Mouse (Mus musculus) brown adipose tissue, adult 24 weeks (tissue): Measurements from ENCODE around the gene Fam193a. TPM values are rescaled to one million over a fixed set of nuclear protein-coding genes. Genes with fewer than 3 reads are reported as not detected.
A peak's percentile ranks its signal among the peaks of the same experiment; 100 is the strongest.

ENCODE experiments used
- H3K27ac ChIP-seq: fragments of 200-500 bp; replicated peaks from 2 replicates; pipeline ENCODE4 v1.5.1; 2012; ENCODE audit warnings: low read depth, mild to moderate bottlenecking, low read length
- H3K4me1 ChIP-seq: fragments of 200-500 bp; 2 replicates; pipeline ENCODE4 v1.6.1; 2012; ENCODE audit warnings: low read length, mixed read lengths; ENCODE audit not compliant: control insufficient read depth, insufficient read depth, insufficient read length
- H3K4me3 ChIP-seq: fragments of 200-500 bp; 2 replicates; pipeline ENCODE4 v1.5.1; 2012; ENCODE audit warnings: low read depth, mild to moderate bottlenecking, low read length, moderate library complexity; ENCODE audit not compliant: insufficient read depth
- polyA plus RNA-seq: library from polyadenylated mRNA; stranded (reverse); fragments of >200 nt; gene quantifications from 2 replicates; pipeline ENCODE4 v1.2.4, GENCODE M21; 2012; ENCODE audit not compliant: missing spikeins, insufficient read depth, insufficient read length

Fam193a gene
- polyA plus RNA-seq, 1 experiment = 7.2 TPM

GRCm38 (mm10) chr5:34466079-34466478 is 96.3 kb downstream of the Fam193a start:
- H3K27ac ChIP-seq = no peak overlapping the region
- H3K4me3 ChIP-seq = no peak overlapping the region
- no peaks in the 10 kb centered on the region for H3K4me1 ChIP-seq

- H3K4me3 ChIP-seq = no peak overlapping the region
- no peak overlapping the region for H3K27ac ChIP-seq
- H3K4me1 ChIP-seq = no peaks in the 10 kb centered on the region
Measured at GRCm38 (mm10) chr5:34466648-34467047, 96.9 kb downstream of the Fam193a start.

- no peaks in the 10 kb centered on the region for H3K4me1 ChIP-seq
- no peak overlapping the region for H3K4me3 ChIP-seq
- no peak overlapping the region for H3K27ac ChIP-seq
Measured at GRCm38 (mm10) chr5:34468039-34468775, 98.5 kb downstream of the Fam193a start.

- H3K4me1 ChIP-seq = no peaks in the 10 kb centered on the region
- no peak overlapping the region for H3K27ac ChIP-seq
Measured at GRCm38 (mm10) chr5:34480926-34481325, 111.2 kb downstream of the Fam193a start.

GRCm38 (mm10) chr5:34485731-34486130 is 116.0 kb downstream of the Fam193a start:
- H3K27ac ChIP-seq = no peak overlapping the region
- no peak overlapping the region for H3K4me3 ChIP-seq
- H3K4me1 ChIP-seq = no peaks in the 10 kb centered on the region

More at GRCm38 (mm10) chr5:34480926-34481325, 111.2 kb downstream of the Fam193a start:
- no peak overlapping the region for H3K4me3 ChIP-seq

- peak overlapping the region; percentile 74 for H3K27ac ChIP-seq
- H3K4me1 ChIP-seq = no peaks in the 10 kb centered on the region
- H3K4me3 ChIP-seq = no peak overlapping the region
Measured at GRCm38 (mm10) chr5:34487320-34488090, 117.8 kb downstream of the Fam193a start.

- Histone ChIP-seq H3K4me3 (no peak overlapping the region), H3K27ac (no peak overlapping the region), H3K4me1 (no peaks in the 10 kb centered on the region)
Measured at GRCm38 (mm10) chr5:34488741-34489417, 119.1 kb downstream of the Fam193a start.

GRCm38 (mm10) chr5:34489418-34489787 is 119.7 kb downstream of the Fam193a start:
- Histone ChIP-seq H3K27ac (no peak overlapping the region), H3K4me3 (no peak overlapping the region), H3K4me1 (no peaks in the 10 kb centered on the region)

GRCm38 (mm10) chr5:34496745-34497144 is 127.0 kb downstream of the Fam193a start:
- H3K27ac ChIP-seq = no peak overlapping the region
- no peak overlapping the region for H3K4me3 ChIP-seq
- no peaks in the 10 kb centered on the region for H3K4me1 ChIP-seq

- no peak overlapping the region for H3K4me3 ChIP-seq
- no peaks in the 10 kb centered on the region for H3K4me1 ChIP-seq
- 0 out of 2 replicates have a peak overlapping the region, but pooled peaks have one; percentile 23 for H3K27ac ChIP-seq
Measured at GRCm38 (mm10) chr5:34500886-34501285, 131.2 kb downstream of the Fam193a start.

GRCm38 (mm10) chr5:34501588-34501987 is 131.9 kb downstream of the Fam193a start:
- H3K27ac ChIP-seq = peak overlapping the region; percentile 23; the same call in 1 of the 2 replicates
- H3K4me1 ChIP-seq = no peaks in the 10 kb centered on the region
- H3K4me3 ChIP-seq = no peak overlapping the region

- Histone ChIP-seq H3K4me3 (no peak overlapping the region), H3K27ac (no peak overlapping the region), H3K4me1 (no peaks in the 10 kb centered on the region)
Measured at GRCm38 (mm10) chr5:34502411-34502810, 132.7 kb downstream of the Fam193a start.

GRCm38 (mm10) chr5:34502821-34503220 is 133.1 kb downstream of the Fam193a start:
- Histone ChIP-seq H3K4me3 (no peak overlapping the region), H3K27ac (no peak overlapping the region), H3K4me1 (no peaks in the 10 kb centered on the region)

GRCm38 (mm10) chr5:34512486-34512885 is 142.8 kb downstream of the Fam193a start:
- H3K4me1 ChIP-seq = peaks cover 8% of the 10 kb centered on the region; the same call in 1 of the 2 replicates
- no peak overlapping the region for H3K27ac ChIP-seq
- H3K4me3 ChIP-seq = peak overlapping the region; percentile 21; the same call in 1 of the 2 replicates
